Mouse (Mus musculus) cerebellum, adult 11 months (tissue): ENCODE measurements around the gene Lamc2.
A peak's percentile ranks its signal among the peaks of the same experiment; 100 is the strongest.

Experiments used
- DNase-seq: peaks from one replicate; pipeline ENCODE4 v3.0.0; 2022

Lamc2 gene

DNA sequence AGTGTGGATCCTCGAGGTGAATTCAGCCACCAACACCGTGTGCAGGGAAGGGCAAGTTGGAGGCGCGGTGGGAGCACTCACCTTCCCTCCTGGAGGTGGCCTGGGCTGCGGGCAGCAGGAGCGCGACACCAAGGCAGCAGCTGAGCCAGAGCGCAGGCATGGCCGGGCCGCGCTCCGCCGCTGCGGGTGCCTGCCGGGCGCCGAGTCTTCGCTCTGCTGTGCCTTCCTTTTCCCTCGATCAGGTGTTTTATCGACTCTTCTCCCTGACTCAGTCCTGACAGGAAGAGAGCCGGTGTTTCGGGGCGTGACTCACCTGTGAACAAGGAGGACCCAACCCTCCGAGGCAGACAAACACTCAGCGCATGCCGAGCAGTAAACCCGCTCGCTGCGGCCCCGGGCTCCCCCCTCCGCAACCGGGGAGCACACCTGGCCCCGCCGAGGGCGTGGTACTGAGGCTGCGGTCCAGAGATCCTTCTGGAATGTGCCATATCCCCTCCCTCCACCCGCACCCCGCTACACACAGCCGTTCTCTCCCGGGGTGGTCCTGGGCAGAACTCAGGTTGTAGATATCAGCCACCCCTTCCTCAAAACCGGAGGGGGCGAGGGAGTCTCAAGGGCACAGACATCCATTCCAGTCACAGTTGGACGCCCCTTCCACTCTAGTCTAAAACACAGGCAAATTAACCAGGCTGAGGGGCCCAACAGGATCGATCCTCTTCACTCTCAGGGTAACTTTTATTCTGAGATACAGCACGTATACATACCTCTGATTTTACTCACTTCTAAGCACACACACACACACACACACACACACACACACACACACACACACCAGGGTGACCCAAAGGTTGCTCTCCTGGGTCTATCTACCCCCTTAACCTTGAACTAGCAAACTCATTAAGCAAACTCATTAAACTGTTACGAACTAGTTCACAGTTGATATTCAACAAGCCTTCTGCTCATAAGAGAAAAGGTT is at the start of gene Lamc2:
Lamc2 (minus strand) TSS at position 620 of the 976 bp plus-strand sequence.
- DNase-seq: peak; percentile 8

DNA sequence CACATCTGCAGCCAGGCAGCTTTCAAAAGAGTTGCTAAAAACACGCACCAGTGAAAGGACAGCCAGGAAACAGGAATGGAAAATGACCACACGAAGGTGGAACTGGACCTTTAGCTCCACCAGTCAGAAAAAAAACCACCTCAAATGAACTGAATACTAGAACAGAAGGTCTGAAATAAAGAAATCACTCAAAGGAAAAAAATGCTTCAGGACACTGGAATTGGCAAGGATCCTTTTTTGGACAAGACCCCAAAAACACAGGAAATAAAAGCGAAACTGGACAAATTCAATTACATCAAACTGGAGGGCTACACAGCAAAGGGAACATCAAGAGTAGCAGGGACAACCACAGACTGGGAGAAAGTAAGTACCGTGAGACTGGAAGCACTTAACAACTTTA is 49.3 kb upstream of the Lamc2 start:
- DNase-seq: no peak

DNA sequence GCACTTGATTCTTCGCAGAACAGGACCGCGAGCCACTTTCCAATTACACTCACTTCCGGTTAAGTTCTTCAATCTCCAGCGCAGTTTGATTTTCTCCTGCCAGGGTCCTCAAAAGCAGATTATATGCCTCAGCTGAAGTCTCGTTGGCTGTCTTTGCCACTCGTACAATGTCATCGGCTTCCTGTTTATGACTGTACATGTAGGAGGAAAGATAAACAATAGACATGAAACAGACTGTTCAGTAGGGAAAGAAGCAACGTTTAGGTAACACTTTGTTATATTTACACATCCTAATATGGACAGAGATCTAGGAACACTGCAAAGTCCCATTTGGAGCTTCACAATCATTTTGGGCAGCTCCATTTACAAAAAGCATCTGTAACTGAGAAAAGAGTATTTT is 45.4 kb upstream of the Lamc2 start:
- DNase-seq: no peak

DNA sequence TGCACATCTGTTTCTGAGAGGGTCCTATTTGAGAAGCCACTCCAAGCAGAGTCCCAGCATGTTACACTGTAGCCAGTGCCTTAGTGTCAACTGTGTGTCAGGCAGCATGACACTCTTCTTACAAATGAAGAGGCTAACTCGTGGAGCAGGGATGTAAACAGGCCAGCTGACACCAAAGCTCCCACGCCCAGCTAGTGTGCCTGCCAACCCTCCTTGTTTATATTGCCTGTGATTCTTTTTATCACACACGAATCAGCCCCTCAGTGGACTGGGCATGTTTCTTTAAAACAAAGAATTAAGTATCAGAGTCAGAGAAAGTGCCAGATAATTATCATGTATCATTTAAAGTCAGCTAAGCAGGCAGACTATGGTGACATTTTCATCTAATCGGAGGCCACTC is 41.7 kb upstream of the Lamc2 start:
- no peak for DNase-seq

DNA sequence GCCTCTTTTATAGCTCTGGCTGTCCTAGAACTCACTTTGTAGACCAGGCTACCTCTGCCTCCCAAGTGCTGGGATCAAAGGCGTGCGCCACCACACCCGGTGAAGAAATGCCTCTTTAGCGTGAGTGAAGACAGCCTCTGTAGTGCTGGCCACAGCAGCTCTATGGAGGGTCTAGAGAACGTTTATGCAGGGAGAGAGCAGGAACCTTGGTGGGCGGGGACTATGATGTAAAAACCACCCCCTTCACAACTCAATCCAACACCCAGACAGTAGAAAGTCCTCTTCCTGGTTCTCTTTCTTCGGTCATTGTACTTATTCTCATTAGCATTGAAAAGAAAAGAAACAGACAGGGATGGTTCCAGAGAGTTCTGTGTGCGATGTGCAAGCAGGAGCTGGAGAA is 40.8 kb upstream of the Lamc2 start:
- no peak for DNase-seq

DNA sequence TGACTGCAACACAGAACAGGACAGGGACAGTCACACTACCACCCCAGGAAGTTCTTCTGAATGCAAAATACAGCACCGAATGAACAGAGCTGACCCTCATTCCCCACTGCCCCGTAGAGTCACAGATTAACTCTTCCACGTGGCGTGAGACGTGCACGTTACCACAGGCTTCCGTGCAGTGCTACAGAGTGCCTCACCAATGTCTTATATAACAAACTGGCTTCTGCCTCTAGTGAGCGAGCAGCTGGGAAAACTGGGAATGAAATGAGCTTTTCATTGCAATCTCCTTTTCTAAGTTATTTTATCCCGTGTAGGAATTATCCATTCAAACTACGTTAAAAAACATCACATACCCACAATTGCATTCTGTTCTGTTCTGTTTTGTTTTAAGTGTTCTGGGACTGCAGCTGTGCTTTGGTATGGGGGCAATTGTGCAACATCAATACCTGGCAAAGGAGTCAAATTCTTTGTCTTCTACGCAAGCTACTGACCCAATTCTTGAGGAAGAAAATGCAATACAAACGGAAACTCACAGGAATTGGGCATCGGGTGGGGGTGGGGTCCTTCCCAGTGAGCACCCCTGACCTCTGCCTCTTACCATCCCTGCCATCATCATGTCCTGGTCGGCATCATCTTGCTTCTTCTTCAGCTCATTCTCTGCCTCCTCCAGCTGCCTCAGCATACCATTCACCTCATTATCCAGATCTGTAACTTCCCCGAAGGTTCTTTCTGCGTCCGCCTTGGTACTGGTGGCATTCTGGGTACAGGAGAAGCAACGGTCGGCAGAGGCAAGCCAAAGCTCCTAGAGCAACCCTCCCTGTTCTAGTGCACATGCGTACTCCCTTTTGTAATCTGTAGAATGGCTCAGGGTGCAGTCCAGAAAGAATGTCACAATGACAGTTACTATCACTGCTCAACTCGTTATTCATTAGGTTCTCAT is 39.8 kb upstream of the Lamc2 start:
- no peak for DNase-seq

DNA sequence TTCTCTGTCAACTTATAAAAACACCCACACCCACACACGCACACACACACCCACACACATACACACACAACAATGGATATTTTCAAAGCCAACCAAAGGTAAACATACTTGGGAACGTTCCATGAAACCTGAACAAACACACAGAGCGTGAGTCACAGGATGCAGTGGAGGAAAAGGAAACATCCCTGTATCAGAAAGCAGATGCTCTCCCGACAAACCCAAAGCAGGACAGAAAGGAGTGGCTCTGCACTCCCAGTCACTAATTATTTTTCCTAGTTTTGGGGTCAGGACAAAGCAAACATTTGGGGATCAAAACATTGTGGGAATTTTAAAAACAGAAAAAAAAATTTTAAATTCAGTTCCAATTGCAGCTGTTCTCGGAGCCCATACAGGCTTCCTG is 38.1 kb upstream of the Lamc2 start:
- no peak for DNase-seq

DNA sequence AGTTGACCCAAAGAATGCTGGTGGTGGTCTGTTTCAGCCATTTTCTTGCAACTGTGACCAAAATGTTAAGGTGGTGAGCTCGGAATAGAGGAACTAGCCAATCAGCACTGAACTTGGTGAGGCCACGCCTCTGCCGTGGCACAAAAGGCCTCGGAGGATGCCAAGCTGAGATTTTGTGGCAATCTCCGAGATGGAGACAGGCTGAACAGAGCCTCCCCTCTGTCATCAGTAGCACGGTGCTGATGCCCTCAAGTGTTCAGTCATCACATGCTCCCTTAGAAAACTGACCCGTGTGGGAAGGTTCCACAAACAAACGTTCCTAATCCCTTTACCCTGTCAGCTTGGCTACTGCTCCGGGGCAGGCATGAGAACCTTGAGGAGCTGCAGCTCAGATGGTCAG is 33.1 kb upstream of the Lamc2 start:
- peak; percentile 3 for DNase-seq

DNA sequence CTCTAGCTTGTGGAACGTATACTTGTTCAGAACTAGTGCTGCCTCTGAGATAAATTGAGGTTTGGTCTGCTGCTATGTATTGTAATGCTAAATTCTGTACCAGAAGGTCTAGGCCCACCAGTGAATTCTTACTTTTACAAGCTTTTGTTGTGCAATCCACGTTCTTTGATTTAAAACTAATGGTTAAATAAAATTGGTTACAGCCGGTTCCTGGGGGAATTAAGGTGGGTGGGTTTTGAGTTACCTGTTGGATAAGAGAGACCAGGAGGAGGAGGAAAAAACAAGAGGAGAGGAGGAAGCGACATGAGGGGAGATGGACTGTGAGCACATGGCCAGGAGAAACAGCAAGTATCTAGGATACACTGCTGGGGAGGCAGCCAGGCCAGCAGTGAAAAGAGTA is 30.3 kb upstream of the Lamc2 start:
- DNase-seq: no peak

DNA sequence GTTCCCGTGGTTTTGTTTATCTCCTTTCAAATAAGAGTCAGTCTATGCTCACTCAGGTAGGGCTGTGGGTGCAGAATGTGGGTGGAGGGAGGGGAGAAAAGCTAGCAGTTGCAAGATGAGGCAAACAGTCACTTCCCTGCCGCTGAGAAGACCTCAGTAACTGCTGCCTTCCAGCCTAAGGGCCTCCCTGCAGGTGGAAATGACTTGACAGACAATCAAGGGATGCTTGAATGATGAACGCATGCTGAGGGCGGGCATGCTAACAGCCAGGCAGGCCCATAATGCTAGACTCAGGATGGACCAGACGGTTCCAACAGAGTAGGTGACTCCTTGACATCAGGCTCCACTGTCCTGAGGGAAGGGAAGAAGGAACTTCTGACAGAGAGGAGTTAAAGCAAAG is 29.4 kb upstream of the Lamc2 start:
- DNase-seq: no peak

DNA sequence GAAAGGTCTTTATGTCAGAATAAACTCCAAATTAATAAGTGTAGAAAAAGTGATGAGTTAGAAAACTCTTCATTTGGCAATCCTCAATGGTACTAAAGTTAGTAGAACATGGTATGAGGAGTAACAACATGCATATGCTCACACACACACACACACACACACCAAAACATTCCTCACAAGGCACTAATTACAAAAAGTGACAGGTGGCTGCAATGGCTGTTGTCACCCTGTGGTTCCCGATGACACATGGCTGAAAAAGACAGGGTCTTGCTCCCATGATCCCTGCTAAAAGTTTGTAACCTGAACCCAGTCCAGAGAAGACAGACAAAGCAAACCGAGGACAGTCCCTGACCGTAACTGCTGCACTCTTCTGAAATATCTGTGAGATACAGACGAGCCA is 24.7 kb upstream of the Lamc2 start:
- DNase-seq: no peak

DNA sequence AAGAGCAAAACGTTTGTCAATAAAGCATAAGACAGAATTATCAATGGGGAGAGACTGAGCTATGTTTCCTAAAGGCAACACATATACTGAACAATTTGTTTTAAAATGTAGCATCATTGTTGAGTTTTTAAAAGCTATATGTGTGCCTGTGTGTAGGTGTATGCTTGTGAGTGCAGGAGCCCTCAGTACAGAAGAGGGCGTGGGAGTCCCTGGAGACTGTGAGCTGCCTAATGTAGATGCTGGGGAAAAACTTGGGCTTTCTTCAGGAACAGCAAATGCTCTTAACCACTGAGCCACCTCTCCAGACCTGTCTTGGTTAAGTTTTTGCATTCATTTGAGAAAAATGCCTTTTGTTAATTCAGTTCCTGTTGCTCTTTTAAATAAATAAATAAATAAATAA is 24.0 kb upstream of the Lamc2 start:
- no peak for DNase-seq

DNA sequence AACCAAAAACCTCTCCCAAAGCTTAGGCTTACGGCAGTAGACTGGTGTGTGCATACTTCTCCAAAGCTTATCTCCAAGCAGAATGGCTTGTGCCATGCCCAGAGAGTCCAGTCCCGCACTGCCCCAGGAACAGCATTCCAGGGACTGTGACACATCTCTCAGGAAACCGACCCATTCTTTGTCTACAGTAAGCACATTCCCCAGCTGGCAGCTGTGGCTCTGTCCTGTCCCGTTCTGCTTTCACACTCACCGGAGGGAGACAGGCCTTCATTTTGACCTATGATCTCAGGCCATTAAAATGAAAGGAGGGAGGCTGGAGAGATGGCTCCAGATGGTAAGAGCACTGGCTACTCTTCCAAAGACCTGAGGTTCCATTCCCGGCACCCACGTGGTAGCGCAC is 15.9 kb upstream of the Lamc2 start:
- DNase-seq: no peak

DNA sequence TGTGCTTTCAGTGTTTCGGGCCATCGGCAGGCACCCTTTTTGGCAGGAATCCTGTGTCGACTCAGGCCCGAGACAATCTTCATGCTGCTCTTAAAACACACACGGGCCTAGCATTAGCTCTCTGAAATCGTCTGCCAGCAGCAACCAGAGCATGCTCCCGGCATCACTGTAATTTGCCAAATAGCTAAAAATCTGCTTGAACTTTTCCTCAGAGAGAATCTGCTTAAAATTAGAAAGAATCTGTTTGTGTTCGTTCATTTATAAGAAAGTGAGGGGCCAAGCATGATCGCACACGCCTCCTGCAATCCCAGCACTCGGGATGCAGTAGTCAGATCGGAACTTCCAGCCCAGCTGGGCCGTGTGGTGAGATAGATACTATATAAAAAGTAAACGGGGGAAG is 15.2 kb upstream of the Lamc2 start:
- no peak for DNase-seq

DNA sequence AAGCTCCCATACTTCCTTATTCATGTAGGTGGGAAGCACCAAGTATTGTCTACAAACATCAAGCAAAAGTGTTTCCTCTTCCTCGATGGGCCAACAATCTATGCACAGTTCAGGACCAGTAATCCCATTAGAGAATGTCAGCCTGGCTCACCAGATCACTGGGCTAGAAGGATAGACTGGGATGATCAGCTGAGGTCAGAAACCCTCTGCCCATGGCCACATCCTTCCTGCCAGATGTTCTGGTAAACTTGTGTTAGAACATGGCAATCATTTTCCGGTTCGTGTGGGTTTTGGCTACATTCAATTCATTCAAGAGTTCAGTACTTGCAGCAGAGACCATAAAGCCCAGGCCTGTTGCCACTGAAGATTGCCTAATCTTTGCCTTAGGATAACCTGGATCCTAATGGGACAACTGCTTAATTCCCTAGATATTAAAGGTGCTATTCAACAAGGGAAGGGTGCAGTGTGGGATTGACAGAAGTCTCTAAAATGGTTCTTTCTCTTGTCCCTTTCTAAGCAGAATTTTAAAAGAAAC is 11.1 kb upstream of the Lamc2 start:
- no peak for DNase-seq

DNA sequence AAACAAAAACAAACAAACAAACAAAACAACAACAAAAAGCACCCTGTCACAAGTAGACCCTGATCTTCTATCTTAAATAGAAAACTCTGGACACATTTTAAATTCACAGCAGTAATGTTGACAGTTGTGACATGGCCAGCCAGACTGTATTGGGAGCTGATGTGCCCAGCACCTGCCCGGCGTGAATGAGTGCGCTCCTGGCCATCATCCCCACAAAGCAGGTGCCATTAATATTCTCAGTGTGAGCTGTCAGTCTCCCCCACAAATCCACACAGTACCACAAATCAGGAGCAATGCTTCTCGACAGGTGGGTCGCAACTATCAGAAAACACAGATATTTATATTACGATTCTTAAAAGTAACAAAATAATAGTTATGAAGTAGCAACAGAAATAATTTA is 6.7 kb upstream of the Lamc2 start:
- no peak for DNase-seq

DNA sequence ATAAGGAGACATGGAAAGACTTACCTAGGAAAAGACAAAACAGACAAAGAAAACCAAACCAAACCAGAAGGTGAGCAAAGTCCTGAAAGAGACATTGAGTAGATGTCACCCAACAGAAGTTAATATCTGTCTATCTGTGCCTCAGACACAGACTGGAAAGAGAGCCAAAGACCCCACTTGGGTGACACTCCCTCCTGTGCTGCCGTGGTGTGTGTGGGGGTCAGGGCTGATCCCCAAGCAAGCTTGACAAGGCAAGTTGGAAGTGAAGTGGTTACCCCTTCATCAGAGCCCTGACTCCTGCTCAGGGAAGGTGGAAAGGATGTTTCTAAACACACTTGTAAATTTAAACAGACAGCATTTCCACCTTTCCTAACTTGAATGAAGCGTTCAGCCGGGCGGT is 6.1 kb upstream of the Lamc2 start:
- no peak for DNase-seq

DNA sequence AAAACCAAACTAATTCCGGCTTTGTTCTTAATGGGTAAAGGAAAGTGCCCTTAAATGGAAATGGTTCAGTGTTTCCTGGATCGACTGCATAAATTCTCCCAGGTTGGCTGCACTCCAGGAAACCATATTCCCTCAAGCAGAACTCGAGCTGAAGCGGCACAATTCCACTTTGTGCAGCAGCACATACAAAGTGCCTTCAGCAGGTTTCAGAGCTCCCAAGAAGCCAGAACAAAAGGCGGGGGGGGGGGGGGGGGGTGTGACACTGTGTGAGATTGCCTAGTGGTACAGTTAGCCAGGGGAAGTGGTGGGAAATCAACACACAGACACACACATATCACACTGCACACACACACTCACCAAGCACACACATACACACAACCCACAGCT is 5.7 kb upstream of the Lamc2 start:
- DNase-seq: no peak

DNA sequence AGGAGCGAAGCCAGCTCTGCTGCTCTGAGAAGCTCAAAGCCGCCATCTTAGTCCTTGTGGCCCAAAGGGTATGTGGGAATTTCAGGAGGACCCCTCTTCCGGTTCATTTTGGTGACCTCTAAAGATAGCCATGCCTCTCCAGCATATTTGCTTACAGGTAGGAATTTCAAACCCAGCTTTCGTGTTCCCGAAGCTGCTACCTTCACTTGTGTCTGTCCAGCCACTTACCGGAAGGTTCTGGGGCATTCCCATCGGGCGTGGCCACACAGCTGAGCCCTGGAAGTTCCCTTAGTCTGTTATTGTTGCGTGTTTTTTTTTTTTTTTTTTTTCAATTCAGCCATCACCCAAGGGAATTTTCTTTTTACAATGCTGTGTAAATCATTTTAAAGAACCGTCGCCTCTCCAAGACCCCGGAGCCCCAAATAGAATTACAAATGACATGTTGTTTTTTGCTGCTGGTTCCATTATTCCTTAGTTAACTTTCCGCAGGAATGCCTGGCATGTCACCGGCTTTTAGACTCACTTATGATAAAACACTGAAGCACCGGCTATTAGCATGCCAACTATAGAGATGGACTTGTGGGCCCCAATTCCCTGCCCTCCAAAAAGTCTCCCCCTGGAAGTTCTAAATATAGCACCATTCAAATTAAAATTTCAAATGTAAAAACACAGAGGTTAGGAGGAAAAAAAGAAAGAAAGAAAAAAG is 5.1 kb upstream of the Lamc2 start:
- DNase-seq: no peak

DNA sequence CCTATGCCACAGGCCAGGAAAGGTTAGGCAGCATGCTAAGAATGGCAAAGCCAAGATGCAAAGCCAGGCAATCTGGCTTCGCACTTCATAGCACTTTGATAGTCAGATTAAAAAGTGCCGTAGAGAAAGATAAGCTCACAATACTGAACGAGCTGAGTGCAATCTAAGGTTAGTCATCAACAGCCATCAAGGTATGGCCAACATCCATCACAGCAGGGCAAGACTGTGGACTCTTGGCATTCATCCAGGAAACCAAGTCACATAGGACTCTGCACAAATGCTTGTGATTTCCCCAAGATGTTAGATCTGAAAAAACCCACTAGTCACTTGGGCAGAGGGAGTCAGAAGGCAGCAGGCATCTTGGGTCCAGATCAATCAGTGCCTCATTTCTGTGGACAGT is 1.8 kb upstream of the Lamc2 start:
- DNase-seq: no peak

DNA sequence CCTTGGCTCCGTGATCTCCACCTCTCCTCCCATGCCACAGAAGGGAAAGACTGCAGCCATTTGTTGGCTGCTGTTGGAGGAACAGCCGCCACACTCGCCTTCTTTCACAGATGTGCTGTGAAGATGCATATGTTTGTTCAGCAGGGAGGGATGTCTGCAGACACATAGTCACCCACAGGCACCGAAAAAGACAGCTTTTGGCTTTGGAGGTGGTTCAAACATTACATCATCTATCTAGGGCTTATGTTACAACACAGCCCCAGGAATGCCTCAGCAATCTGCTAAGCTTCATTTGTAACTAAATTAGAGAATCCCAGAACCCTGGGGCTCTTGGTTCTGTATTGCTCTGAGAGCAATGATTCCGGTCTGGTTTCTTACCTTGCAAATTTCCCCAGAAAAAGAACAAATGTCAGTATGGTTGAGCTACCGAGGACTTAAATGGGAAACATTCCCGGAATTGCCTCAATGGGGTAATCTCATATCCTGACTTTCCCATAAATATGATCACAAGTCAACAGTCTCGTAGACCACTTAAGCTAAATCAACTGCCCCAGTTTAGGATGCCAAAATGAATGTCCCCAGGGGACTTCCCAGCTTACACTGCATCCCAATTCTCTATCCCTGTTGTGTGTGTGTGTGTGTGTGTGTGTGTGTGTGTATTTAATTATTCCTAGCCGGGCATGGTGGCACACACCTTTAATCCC is 5.5 kb downstream of the Lamc2 start:
- DNase-seq: peak; percentile 4

DNA sequence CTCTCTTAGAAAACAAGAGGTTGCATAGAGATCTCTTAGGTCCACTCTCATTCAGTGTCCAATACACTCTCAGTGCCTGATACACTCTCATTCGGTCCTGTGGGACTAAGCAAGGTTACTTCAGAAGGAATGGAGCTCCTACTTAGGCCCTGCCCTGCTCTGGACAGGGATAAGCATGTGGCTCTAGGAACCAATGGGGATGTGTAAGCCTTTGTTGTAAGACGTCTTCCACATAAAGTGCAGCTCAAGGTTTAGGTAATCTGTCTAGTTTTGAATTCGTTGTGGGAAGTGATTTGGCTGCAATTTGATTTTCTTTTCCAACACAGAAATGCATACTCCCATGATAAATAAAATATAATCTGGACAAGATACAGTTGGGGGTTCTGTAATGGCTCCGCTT is 6.1 kb downstream of the Lamc2 start:
- no peak for DNase-seq
